Mouse (Mus musculus) limb, embryonic 10.5 days (tissue): Measurements from ENCODE around the gene Hapln2. TPM values are rescaled to one million over a fixed set of nuclear protein-coding genes. Genes with fewer than 3 reads are reported as not detected.

Experiments
- DNase-seq: peaks from one replicate; pipeline ENCODE4 v3.0.0-alpha.2; 2017; ENCODE audit warnings: low spot score
- H3K27ac ChIP-seq: fragments of 300-500 bp; sonication (generic); 2 replicates; pipeline ENCODE4 v1.5.1; 2016; ENCODE audit warnings: mild to moderate bottlenecking
- H3K27me3 ChIP-seq: fragments of 300-500 bp; sonication (generic); 2 replicates; pipeline ENCODE4 v1.6.1; 2016; ENCODE audit warnings: low read depth, mild to moderate bottlenecking; ENCODE audit not compliant: poor library complexity, severe bottlenecking
- H3K36me3 ChIP-seq: fragments of 300-500 bp; sonication (generic); 2 replicates; pipeline ENCODE4 v1.6.1; 2016; ENCODE audit warnings: mild to moderate bottlenecking, moderate library complexity
- H3K4me1 ChIP-seq: fragments of 300-500 bp; sonication (generic); 2 replicates; pipeline ENCODE4 v1.6.1; 2016
- H3K4me3 ChIP-seq: fragments of 300-500 bp; sonication (generic); 2 replicates; pipeline ENCODE4 v1.5.1; 2016; ENCODE audit warnings: mild to moderate bottlenecking, moderate library complexity
- H3K9me3 ChIP-seq: fragments of 300-500 bp; sonication (generic); replicated peaks from 2 replicates; pipeline ENCODE4 v1.6.1; 2016; ENCODE audit warnings: mild to moderate bottlenecking
- WGBS: fragments of 180-500 bp; shearing (Covaris S2); methylation state at CpG from one replicate; pipeline ENCODE4 v1.1.7; 2016; 5-methylcytosine and 5-hydroxymethylcytosine counted together
- polyA plus RNA-seq: library from polyadenylated mRNA; unstranded; fragments of >200 nt; fragmentation: Nextera tagmentation; extraction: Ambion mirVana; gene quantifications from 2 replicates; pipeline ENCODE4 v1.2.1, GENCODE M21; 2016

Hapln2 gene
- polyA plus RNA-seq, result 0.06 TPM in 1 of 2 replicates, not detected in the other

- H3K27ac ChIP-seq, result no peak within 1 kb of the TSS
- H3K4me3 ChIP-seq, result no peak within 1 kb of the TSS
- 58% methylated on average over 5 of the region's 5 CpGs for WGBS
- H3K4me1 ChIP-seq, result peaks cover 16% of the 10 kb centered on the region
- no peaks in the 10 kb centered on the region; the same call in 1 of the 2 replicates for H3K36me3 ChIP-seq
- H3K9me3 ChIP-seq, result no peaks in the 10 kb centered on the region
- H3K27me3 ChIP-seq, result peaks cover 89% of the 10 kb centered on the region
- no peak for DNase-seq
Observed at GRCm38 (mm10) chr3:88027434-88028186, at the start of gene Hapln2. TSS of gene Hapln2 (minus strand) at chr3:88027583.

GRCm38 (mm10) chr3:88074766-88075165, 47.4 kb upstream of the Hapln2 start:
- 80% methylated on average over 8 of the region's 8 CpGs for WGBS
- no peaks in the 10 kb centered on the region for H3K36me3 ChIP-seq
- no peak overlapping the region for H3K27ac ChIP-seq
- H3K4me1 ChIP-seq, result no peaks in the 10 kb centered on the region
- no peak overlapping the region for H3K4me3 ChIP-seq
- DNase-seq, result no peak
- peaks cover 27% of the 10 kb centered on the region for H3K27me3 ChIP-seq
- H3K9me3 ChIP-seq, result no peaks in the 10 kb centered on the region

DNA sequence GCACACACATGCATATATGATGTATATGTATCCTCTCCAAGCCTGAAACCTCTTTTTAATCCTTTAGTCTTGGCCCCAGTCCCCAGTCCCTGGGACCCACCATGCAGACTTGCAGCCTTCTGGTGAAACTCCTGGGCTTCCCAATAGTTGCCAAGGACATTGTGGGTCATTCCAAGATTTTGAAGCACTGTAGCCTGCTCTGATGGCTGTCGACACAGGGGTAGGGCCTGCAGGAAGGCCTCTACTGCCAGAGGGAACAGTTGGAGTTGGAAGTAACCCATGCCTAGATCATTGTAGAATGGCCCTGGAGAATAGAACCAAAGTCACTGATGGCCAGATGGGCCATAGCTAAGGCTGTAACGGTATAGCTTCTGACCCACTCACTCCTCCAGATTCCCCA, 47.0 kb upstream of the Hapln2 start:
- no peak overlapping the region for H3K27ac ChIP-seq
- H3K36me3 ChIP-seq, result no peaks in the 10 kb centered on the region
- no peaks in the 10 kb centered on the region for H3K4me1 ChIP-seq
- no peak overlapping the region for H3K4me3 ChIP-seq
- 68% methylated on average over 2 of the region's 2 CpGs for WGBS
- H3K27me3 ChIP-seq, result peaks cover 28% of the 10 kb centered on the region
- H3K9me3 ChIP-seq, result no peaks in the 10 kb centered on the region
- no peak for DNase-seq

DNA sequence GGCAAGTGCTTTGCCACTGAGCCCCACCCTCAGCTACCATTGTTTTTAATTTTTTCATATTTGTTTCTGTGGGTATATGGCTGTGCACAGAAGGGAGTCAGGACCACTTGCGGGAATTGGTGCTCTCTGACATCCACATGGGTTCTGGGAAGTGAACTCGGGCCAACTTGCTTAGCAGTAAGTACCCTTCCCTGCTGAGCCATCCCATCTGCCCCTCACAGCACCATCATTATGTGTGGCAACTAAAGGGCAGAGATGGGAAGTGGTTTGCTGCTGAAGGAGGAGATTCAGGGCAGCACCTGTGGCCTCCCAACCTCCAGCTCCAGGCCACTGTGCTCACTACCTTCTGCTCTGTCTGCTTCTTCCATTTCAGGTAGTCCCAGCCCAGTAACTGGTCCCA, 46.2 kb upstream of the Hapln2 start:
- H3K27ac ChIP-seq, result no peak overlapping the region
- no peak overlapping the region for H3K4me3 ChIP-seq
- H3K9me3 ChIP-seq, result no peaks in the 10 kb centered on the region
- peaks cover 28% of the 10 kb centered on the region for H3K27me3 ChIP-seq
- no peak for DNase-seq
- no peaks in the 10 kb centered on the region for H3K36me3 ChIP-seq
- 64% methylated on average over 2 of the region's 2 CpGs for WGBS
- no peaks in the 10 kb centered on the region for H3K4me1 ChIP-seq

DNA sequence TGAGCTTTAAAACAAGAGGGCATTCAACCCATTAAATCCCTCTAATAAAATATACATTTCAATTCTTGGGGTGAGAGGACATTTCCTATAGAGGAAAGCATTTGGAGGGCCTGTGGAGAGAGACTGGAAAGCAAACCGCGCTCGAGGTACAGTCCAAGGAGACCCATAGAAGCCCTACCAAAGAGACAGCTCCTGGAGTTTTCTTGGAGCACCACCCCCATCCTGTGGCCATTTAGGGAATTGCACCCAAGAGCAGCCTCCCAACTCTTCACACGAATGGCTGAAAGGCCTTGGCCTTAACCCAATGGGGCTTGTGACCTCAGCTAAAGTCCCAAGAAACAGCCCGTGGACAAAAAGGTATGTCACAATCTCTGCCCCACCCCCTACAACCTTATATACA, 44.4 kb upstream of the Hapln2 start:
- H3K4me3 ChIP-seq, result no peak overlapping the region
- DNase-seq, result peak; percentile 89
- H3K27ac ChIP-seq, result no peak overlapping the region
- WGBS, result under 1% methylated on average over 5 of the region's 5 CpGs
- H3K9me3 ChIP-seq, result no peaks in the 10 kb centered on the region
- no peaks in the 10 kb centered on the region for H3K36me3 ChIP-seq
- peaks cover 28% of the 10 kb centered on the region for H3K27me3 ChIP-seq
- no peaks in the 10 kb centered on the region for H3K4me1 ChIP-seq

GRCm38 (mm10) chr3:88068386-88068785, 41.0 kb upstream of the Hapln2 start:
- Histone ChIP-seq H3K4me3 (no peak overlapping the region), H3K4me1 (no peaks in the 10 kb centered on the region), H3K36me3 (no peaks in the 10 kb centered on the region), H3K9me3 (no peaks in the 10 kb centered on the region), H3K27ac (no peak overlapping the region), H3K27me3 (peaks cover 21% of the 10 kb centered on the region)
- WGBS, result 21% methylated on average over 2 of the region's 2 CpGs
- no peak for DNase-seq

GRCm38 (mm10) chr3:88057902-88058696, 30.7 kb upstream of the Hapln2 start, which contains the start of gene Naxe:
TSS of gene Naxe (minus strand) at chr3:88058495.
- H3K36me3 ChIP-seq, result peaks cover 40% of the 10 kb centered on the region
- H3K9me3 ChIP-seq, result no peaks in the 10 kb centered on the region
- peaks cover 20% of the 10 kb centered on the region for H3K4me1 ChIP-seq
- H3K4me3 ChIP-seq, result peak within 1 kb of the TSS; percentile 86
- H3K27ac ChIP-seq, result peak within 1 kb of the TSS; percentile 90
- under 1% methylated on average over 60 of the region's 60 CpGs for WGBS
- no peaks in the 10 kb centered on the region for H3K27me3 ChIP-seq
- DNase-seq, result peak; percentile 95

DNA sequence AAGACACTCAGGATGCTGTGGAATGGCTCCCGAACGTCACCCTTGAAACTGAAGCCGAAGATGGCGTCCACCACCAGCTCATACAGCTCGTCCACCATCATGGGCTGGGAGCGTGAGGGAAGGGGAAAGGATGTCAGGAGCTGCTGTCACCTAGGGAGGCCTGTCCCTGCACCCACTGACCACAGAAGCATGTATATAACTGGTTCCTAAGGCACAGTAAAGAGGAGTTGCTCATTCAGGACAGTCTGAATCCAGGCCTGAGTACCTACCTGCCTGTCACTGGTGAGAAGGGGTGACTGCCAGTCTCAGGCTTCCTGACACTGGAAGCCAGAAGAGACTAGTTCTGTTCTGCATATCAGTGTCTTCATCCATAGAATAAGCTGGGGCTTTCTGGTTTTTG, 29.6 kb upstream of the Hapln2 start:
- H3K27me3 ChIP-seq, result no peaks in the 10 kb centered on the region
- WGBS, result 93% methylated on average over 6 of the region's 6 CpGs
- no peak for DNase-seq
- peak overlapping the region; percentile 86 for H3K4me3 ChIP-seq
- H3K4me1 ChIP-seq, result peaks cover 20% of the 10 kb centered on the region
- H3K27ac ChIP-seq, result no peak overlapping the region
- no peaks in the 10 kb centered on the region for H3K9me3 ChIP-seq
- peaks cover 51% of the 10 kb centered on the region for H3K36me3 ChIP-seq

DNA sequence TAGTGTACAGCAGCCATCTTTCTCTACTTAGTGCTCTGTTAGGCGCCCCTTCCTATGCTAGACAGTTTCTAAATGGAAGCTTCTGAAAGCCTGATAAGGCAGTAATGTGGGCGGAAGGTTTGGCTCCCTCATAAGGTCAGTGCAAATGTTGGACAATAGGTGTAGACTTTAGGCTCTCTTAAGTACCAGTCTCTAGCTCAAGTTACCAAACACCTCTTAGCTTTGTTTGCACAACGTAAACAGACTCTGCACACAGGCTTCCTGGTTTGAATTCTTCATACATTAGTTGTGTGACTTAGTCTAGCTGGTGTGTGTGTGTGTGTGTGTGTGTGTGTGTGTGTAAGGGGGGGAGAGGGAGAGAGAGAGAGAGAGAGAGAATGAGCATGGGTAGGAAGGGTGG, 22.1 kb upstream of the Hapln2 start:
- 90% methylated on average over 3 of the region's 3 CpGs for WGBS
- no peaks in the 10 kb centered on the region for H3K27me3 ChIP-seq
- DNase-seq, result no peak

DNA sequence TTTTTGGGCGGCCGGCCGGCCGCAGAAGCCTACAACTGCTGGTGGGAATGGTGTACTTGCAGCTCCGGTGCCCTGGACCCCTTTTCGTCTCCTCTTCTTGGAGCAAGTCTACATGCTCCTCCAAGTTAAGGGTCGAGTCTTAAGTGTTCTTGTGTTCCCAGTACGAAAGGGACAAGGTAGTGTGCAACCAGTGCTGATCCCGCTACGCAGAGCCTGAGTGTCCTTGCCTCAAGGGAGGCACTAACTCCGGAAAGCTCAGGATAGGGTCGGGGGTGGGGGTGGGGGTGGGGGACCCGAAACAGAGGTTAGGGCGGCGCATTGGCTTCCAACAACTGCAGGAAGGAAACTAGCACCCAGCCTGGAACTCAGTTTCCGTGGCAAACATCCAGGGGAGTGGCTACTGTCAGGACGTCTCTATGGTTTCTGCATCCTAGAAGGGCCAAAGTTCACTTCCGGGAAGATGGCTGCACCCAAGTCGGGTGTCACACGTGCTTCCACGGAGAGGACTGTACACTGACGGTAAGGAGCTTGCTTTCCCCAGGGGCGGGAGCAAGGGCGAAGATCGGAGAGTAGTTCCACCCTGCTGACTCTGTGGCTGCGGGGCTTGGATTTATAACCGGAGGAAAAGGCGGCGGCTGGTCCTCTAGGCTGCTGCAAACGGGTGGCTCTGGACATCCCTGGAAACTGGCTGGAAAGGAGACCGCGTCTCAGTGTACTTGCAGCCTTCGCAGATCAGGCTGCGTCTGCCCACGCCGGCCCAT, 15.5 kb upstream of the Hapln2 start, which contains the start of gene Gpatch4:
Gene Gpatch4 (plus strand): TSS at position 448 of the 761 bp plus-strand sequence.
- no peaks in the 10 kb centered on the region for H3K9me3 ChIP-seq
- peak; percentile 84 for DNase-seq
- H3K4me1 ChIP-seq, result peaks cover 13% of the 10 kb centered on the region
- H3K36me3 ChIP-seq, result peaks cover 16% of the 10 kb centered on the region
- H3K4me3 ChIP-seq, result peak within 1 kb of the TSS; percentile 86
- H3K27ac ChIP-seq, result peak within 1 kb of the TSS; percentile 79
- WGBS, result 10% methylated on average over 36 of the region's 36 CpGs
- peaks cover 30% of the 10 kb centered on the region for H3K27me3 ChIP-seq

More for the DNA sequence above, 22.1 kb upstream of the Hapln2 start:
- no peak overlapping the region for H3K4me3 ChIP-seq
- H3K9me3 ChIP-seq, result no peaks in the 10 kb centered on the region
- no peaks in the 10 kb centered on the region for H3K4me1 ChIP-seq
- no peak overlapping the region for H3K27ac ChIP-seq
- H3K36me3 ChIP-seq, result peaks cover 70% of the 10 kb centered on the region

DNA sequence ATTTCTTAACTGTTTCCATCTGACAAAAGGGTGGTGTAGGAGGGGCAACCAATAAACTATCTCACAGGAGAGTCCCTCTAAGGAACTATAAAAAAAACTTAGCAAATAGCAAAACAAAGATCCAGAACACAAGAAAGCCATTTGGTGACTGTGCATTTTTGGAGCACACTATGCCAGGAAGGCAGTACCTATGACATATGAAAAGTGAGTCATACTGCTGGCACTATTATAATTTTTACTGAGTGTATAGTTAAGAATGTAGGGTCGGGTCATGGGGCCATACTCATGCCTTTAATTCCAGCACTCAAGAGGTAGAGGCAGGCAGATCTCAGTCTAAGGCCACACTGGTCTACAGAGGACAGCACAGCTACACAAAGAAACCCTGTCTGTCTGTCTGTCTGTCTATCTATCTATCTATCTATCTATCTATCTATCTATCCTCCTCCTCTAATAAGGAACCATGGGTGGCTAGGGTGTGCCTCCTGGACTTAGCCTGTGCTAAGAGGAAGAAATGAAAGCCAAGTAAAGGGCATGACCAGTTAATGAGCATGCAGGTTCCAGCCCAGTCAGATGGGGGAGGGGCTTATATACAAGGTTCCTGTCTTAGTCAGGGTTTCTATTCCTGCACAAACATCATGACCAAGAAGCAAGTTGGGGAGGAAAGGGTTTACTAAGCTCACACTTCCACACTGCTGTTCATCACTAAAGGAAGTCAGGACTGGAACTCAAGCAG, 8.3 kb upstream of the Hapln2 start:
- no peak for DNase-seq
- Histone ChIP-seq H3K4me1 (no peaks in the 10 kb centered on the region), H3K9me3 (no peaks in the 10 kb centered on the region), H3K27me3 (peaks cover 53% of the 10 kb centered on the region), H3K36me3 (no peaks in the 10 kb centered on the region), H3K4me3 (no peak overlapping the region), H3K27ac (no peak overlapping the region)
- 68% methylated on average over 1 of the region's 1 CpGs for WGBS

DNA sequence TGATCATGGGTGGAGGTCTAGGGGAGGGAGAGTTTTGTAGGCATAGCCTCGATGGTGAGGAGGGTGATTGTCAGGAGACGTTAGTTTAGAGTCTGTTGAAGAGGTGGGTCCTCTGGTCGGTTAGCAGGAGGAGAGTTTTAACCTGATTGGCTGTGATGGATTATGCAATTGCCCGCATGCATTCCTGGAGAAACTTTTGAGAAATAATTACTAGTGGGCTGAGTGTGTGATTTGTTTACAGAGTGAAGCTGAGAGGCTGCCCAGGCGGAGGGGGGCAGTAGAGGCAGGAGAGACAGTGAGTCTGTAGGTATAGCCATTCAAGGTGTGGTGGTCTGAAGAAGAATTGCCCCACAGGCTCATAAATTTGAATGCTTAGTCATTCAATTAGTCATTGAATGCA, 6.1 kb upstream of the Hapln2 start:
- Histone ChIP-seq H3K4me3 (no peak overlapping the region), H3K27ac (no peak overlapping the region), H3K36me3 (no peaks in the 10 kb centered on the region), H3K27me3 (peaks cover 58% of the 10 kb centered on the region), H3K4me1 (no peaks in the 10 kb centered on the region), H3K9me3 (no peaks in the 10 kb centered on the region)
- DNase-seq, result no peak
- 68% methylated on average over 5 of the region's 5 CpGs for WGBS
